Comparison of ENCODE assay signal across 8 mouse cellular contexts in the genomic region with DNA sequence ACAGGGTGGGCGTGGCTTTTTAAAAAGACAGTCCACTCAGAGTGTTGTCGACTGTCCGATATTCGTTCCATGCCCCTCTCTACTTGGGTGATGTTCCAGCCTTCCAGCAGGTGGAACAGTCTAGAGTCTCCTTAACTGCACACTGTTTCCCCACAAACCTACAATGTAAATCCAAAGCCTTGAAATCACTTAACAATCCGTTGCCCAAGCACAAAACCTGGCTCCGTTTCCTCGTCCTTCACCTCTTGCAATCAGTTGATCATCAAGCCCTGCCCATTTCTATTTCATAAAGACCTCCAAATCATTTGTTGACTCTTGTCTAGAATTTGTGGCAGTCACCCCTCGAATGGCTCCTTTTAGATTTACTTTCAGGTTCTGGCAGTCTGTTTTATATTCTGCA. TPM values are rescaled to one million over a fixed set of nuclear protein-coding genes. Genes with fewer than 3 reads are reported as not detected.
DNase-seq lines count a peak whose midpoint lies in the region; ATAC-seq and TF ChIP-seq lines count a peak whose summit lies in the region.

No protein-coding gene starts in this region.

- H3K9ac ChIP-seq in heart, embryonic 16.5 days (ENCODE audit: low read length): no peak overlapping the region; the same call in 1 of the 2 replicates
- no peak overlapping the region for H3K9ac ChIP-seq in MEL (ENCODE audit: control insufficient read depth, low read depth, low read length, poor library complexity, severe bottlenecking)
- H3K9ac ChIP-seq in forebrain, embryonic 15.5 days (replicated peaks): no peak overlapping the region
- no peak overlapping the region for H3K9ac ChIP-seq in midbrain, embryonic 11.5 days (ENCODE audit: low read length)

- no peak overlapping the region for H3K4me3 ChIP-seq in heart, embryonic 16.5 days (ENCODE audit: low read length)
- peak overlapping the region; percentile 67 to 99; a peak in 2 of 4 replicates for H3K4me3 ChIP-seq in MEL (ENCODE audit: control insufficient read depth in 1 of 2, insufficient read depth in 1 of 2, low read depth in 2 of 2, low read length in 2 of 2)
- peak overlapping the region; percentile 89 for H3K4me3 ChIP-seq in forebrain, embryonic 15.5 days
- no peak overlapping the region; the same call in 1 of the 2 replicates for H3K4me3 ChIP-seq in midbrain, embryonic 11.5 days (ENCODE audit: low read depth, low read length)

- TF ChIP-seq CTCF in MEL (IDR thresholded peaks at IDR 0.05 in 2 of 3, conservative IDR thresholded peaks at IDR 0.05 in 1 of 3; ENCODE audit: control insufficient read depth in 1 of 3, insufficient read depth in 1 of 3, low read depth in 2 of 3, low read length in 3 of 3, poor library complexity in 1 of 3, severe bottlenecking in 1 of 3): no peak

- H3K27me3 ChIP-seq in heart, embryonic 16.5 days (ENCODE audit: control insufficient read depth, insufficient read depth, low read length): no peaks in the 10 kb centered on the region
- no peaks in the 10 kb centered on the region; a peak in 1 of 4 replicates for H3K27me3 ChIP-seq in MEL (ENCODE audit: control insufficient read depth in 1 of 2, insufficient read depth in 2 of 2, low read length in 2 of 2)
- no peaks in the 10 kb centered on the region for H3K27me3 ChIP-seq in forebrain, embryonic 15.5 days
- H3K27me3 ChIP-seq in midbrain, embryonic 11.5 days (ENCODE audit: control insufficient read depth, insufficient read depth, low read length): no peaks in the 10 kb centered on the region

- H3K36me3 ChIP-seq in heart, embryonic 16.5 days (ENCODE audit: control insufficient read depth, insufficient read depth): peaks cover 10% of the 10 kb centered on the region
- peaks cover 0 to 11% of the 10 kb centered on the region in 2 experiments; a peak in 2 of 4 replicates for H3K36me3 ChIP-seq in MEL (ENCODE audit: control insufficient read depth in 1 of 2, insufficient read depth in 2 of 2, low read length in 2 of 2)
- H3K36me3 ChIP-seq in forebrain, embryonic 15.5 days: peaks cover 12% of the 10 kb centered on the region; the same call in 1 of the 2 replicates
- H3K36me3 ChIP-seq in midbrain, embryonic 11.5 days (ENCODE audit: control insufficient read depth, insufficient read depth, low read length): no peaks in the 10 kb centered on the region

- peaks cover 10% of the 10 kb centered on the region for H3K79me2 ChIP-seq in MEL (ENCODE audit: control insufficient read depth, insufficient read depth, low read length, poor library complexity)

- no peak for TF ChIP-seq RAD21 in MEL (IDR thresholded peaks at IDR 0.05; ENCODE audit: low read depth, low read length)

- H3K4me1 ChIP-seq in heart, embryonic 16.5 days (ENCODE audit: control insufficient read depth, insufficient read depth, low read length): peaks cover 2% of the 10 kb centered on the region; the same call in 1 of the 2 replicates
- H3K4me1 ChIP-seq in MEL (ENCODE audit: control insufficient read depth in 1 of 2, insufficient read depth in 2 of 2, low read length in 2 of 2): peaks cover 0 to 6% of the 10 kb centered on the region in 2 experiments; a peak in 3 of 4 replicates
- peaks cover 20% of the 10 kb centered on the region for H3K4me1 ChIP-seq in forebrain, embryonic 15.5 days
- peaks cover 3% of the 10 kb centered on the region; the same call in 1 of the 2 replicates for H3K4me1 ChIP-seq in midbrain, embryonic 11.5 days (ENCODE audit: control insufficient read depth, insufficient read depth, low read length)

- peak overlapping the region; percentile 74; the same call in 1 of the 2 replicates for H3K4me2 ChIP-seq in heart, embryonic 16.5 days (ENCODE audit: low read depth, low read length)
- peak overlapping the region; percentile 45 for H3K4me2 ChIP-seq in forebrain, embryonic 15.5 days (replicated peaks)
- H3K4me2 ChIP-seq in midbrain, embryonic 11.5 days: peak overlapping the region; percentile 47; the same call in 1 of the 2 replicates

- H3K27ac ChIP-seq in heart, embryonic 16.5 days (ENCODE audit: low read length): no peak overlapping the region
- no peak overlapping the region for H3K27ac ChIP-seq in MEL (ENCODE audit: control insufficient read depth, low read depth, low read length)
- H3K27ac ChIP-seq in forebrain, embryonic 15.5 days (replicated peaks): no peak overlapping the region
- no peak overlapping the region for H3K27ac ChIP-seq in midbrain, embryonic 11.5 days (ENCODE audit: low read depth, low read length)

- ATAC-seq in heart, embryonic 16.5 days (replicated peaks; ENCODE audit: extremely low read depth, insufficient read depth, low FRiP score): no peak
- ATAC-seq in forebrain, embryonic 15.5 days (replicated peaks): no peak
- no peak for ATAC-seq in midbrain, embryonic 11.5 days (ENCODE audit: low FRiP score)

- no peak for TF ChIP-seq POLR2A in MEL (IDR thresholded peaks at IDR 0.05; ENCODE audit: control insufficient read depth in 1 of 2, insufficient read depth in 1 of 2, low read depth in 1 of 2, low read length in 2 of 2, poor library complexity in 1 of 2)

- no peak for DNase-seq in heart, adult 8-10 months (ENCODE audit: low spot score)
- peak; percentile 24 for DNase-seq in MEL (ENCODE audit: low read depth, low spot score)
- no peak for DNase-seq in midbrain, embryonic 11.5 days (ENCODE audit: low spot score, missing footprints)
- DNase-seq in ovary, adult 18-20 months (ENCODE audit: low spot score): no peak
- no peak for DNase-seq in spleen, postnatal 4 days (ENCODE audit: low spot score in 2 of 2)
- DNase-seq in Muller cell, postnatal 12 days (ENCODE audit: inconsistent ontology term): no peak

- TF ChIP-seq EP300 in MEL (IDR thresholded peaks at IDR 0.05; ENCODE audit: low read depth in 1 of 2, low read length in 2 of 2): no peak

- H3K9me3 ChIP-seq in heart, embryonic 16.5 days (replicated peaks; ENCODE audit: control insufficient read depth, low read length): no peaks in the 10 kb centered on the region
- no peaks in the 10 kb centered on the region for H3K9me3 ChIP-seq in MEL (replicated peaks; ENCODE audit: insufficient read depth, low read length)
- H3K9me3 ChIP-seq in forebrain, embryonic 15.5 days: no peaks in the 10 kb centered on the region
- H3K9me3 ChIP-seq in midbrain, embryonic 11.5 days (ENCODE audit: control insufficient read depth, low read length): no peaks in the 10 kb centered on the region

- 86% methylated on average over 8 of the region's 8 CpGs for WGBS in heart, embryonic 16.5 days
- 84% methylated on average over 8 of the region's 8 CpGs for WGBS in forebrain, embryonic 15.5 days
- 90% methylated on average over 8 of the region's 8 CpGs for whole genome bisulfite sequencing in midbrain, embryonic 11.5 days

TF ChIP-seq in MEL, 35 proteins besides CTCF, POLR2A, EP300 and RAD21:
- TF ChIP-seq TBP (IDR thresholded peaks at IDR 0.05; ENCODE audit: low read depth, low read length) (no peak), NRF1 (IDR thresholded peaks at IDR 0.05; ENCODE audit: insufficient read depth, low read depth, low read length, poor library complexity, severe bottlenecking) (no peak), MXI1 (IDR thresholded peaks at IDR 0.05; ENCODE audit: low read depth, low read length) (no peak)

RNA-seq across cellular contexts. Expression of a gene that starts 1.4 kb away (rescaled TPM):
- 41.1 and 44.4 TPM in 2 replicates for polyA plus RNA-seq in heart, embryonic 16.5 days (2015; fragmentation: Nextera tagmentation; extraction: Ambion mirVana)
- total RNA-seq in heart, adult 8-10 months (2022): 10 to 100 TPM; 14.4 to 18.6 (median 17.4) TPM
- 29.6 and 29.9 TPM in 2 replicates for total RNA-seq in MEL (2012; rRNA removed)
- polyA plus RNA-seq in MEL (2012; ENCODE audit: insufficient read depth in 1 of 2, insufficient read length in 2 of 2, low read depth in 1 of 2, low replicate concordance in 2 of 2, missing spikeins in 1 of 2): 10 to 100 TPM in 1 of 2 experiments, not detected in 1; 29.7 TPM
- 50.8 and 59.4 TPM in 2 replicates for polyA plus RNA-seq in forebrain, embryonic 15.5 days (2015; fragmentation: Nextera tagmentation; extraction: Ambion mirVana)
- 39.4 and 43.0 TPM in 2 replicates for polyA plus RNA-seq in midbrain, embryonic 11.5 days (2014; fragmentation: Nextera tagmentation; extraction: Ambion mirVana)

Comparison
In these comparisons a context has a peak if more than half of its experiments do, and no peak if none do; other contexts are left out.
1. H3K4me3 ChIP-seq: peak in MEL (2 of 2) and forebrain, embryonic 15.5 days (single experiment); none in heart, embryonic 16.5 days (single experiment) and midbrain, embryonic 11.5 days (single experiment).
2. Peak in every context shown above with its lines, with median percentiles within 50 percentile points of each other: H3K4me2 ChIP-seq.